Mouse (Mus musculus) lung, adult 2 months (tissue): ENCODE data around the gene Smpd3. TPM values are rescaled to one million over a fixed set of nuclear protein-coding genes. Genes with fewer than 3 reads are reported as not detected.

Experiments
- DNase-seq: peaks from one replicate; pipeline ENCODE4 v3.0.0; 2022
- H3K4me1 ChIP-seq: fragments of 200-500 bp; 2 replicates; pipeline ENCODE4 v1.6.1; 2011; ENCODE audit warnings: low read length; ENCODE audit not compliant: control insufficient read depth, insufficient read depth
- H3K4me3 ChIP-seq: fragments of 200-500 bp; replicated peaks from 2 replicates; pipeline ENCODE3; 2011; ENCODE audit warnings: low read depth, mild to moderate bottlenecking, control low read depth, low read length; ENCODE audit errors: extremely low read depth
- CTCF ChIP-seq: fragments of 200-500 bp; IDR thresholded peaks from 2 replicates; pipeline ENCODE4 v1.5.1; 2011; ENCODE audit warnings: mild to moderate bottlenecking, low read length, control low read depth; ENCODE audit not compliant: insufficient read depth
- POLR2A ChIP-seq: fragments of 200-500 bp; IDR thresholded peaks from 2 replicates; pipeline ENCODE4 v1.6.1; 2011; ENCODE audit warnings: low read depth, mild to moderate bottlenecking, control low read depth, low read length, borderline replicate concordance; ENCODE audit errors: extremely low read depth
- WGBS: fragments of 180-500 bp; shearing (Covaris S2); methylation state at CpG from one replicate; pipeline ENCODE4 v1.1.7; 2018; 5-methylcytosine and 5-hydroxymethylcytosine counted together
- polyA plus RNA-seq: library from polyadenylated mRNA; depleted of rRNA; stranded (reverse); fragments of >200 nt; gene quantifications from 2 replicates; pipeline ENCODE4 v1.2.3, GENCODE M21; 2012

Gene Smpd3
- polyA plus RNA-seq, 1 experiment: 7.6 TPM

- WGBS: 69% methylated on average over 9 of the region's 9 CpGs
- no peak for DNase-seq
- TF ChIP-seq POLR2A: no peak
- no peak for TF ChIP-seq CTCF
- Histone ChIP-seq H3K4me1 (peaks cover 4% of the 10 kb centered on the region), H3K4me3 (no peak overlapping the region)
Measured at GRCm38 (mm10) chr8:106300739-106301715, 36.8 kb downstream of the Smpd3 start.

- WGBS: 87% methylated on average over 3 of the region's 3 CpGs
- peaks cover 4% of the 10 kb centered on the region for H3K4me1 ChIP-seq
- TF ChIP-seq CTCF (no peak), POLR2A (no peak)
- no peak for DNase-seq
- no peak overlapping the region for H3K4me3 ChIP-seq
Measured at GRCm38 (mm10) chr8:106299686-106300085, 38.1 kb downstream of the Smpd3 start.

GRCm38 (mm10) chr8:106298846-106299245 is 38.9 kb downstream of the Smpd3 start:
- WGBS: 32% methylated on average over 1 of the region's 1 CpGs
- Histone ChIP-seq H3K4me1 (peaks cover 4% of the 10 kb centered on the region), H3K4me3 (no peak overlapping the region)
- DNase-seq: no peak
- no peak for TF ChIP-seq CTCF
- no peak for TF ChIP-seq POLR2A

- DNase-seq: peak; percentile 15
- H3K4me3 ChIP-seq: no peak overlapping the region
- 35% methylated on average over 5 of the region's 5 CpGs for WGBS
- peaks cover 4% of the 10 kb centered on the region for H3K4me1 ChIP-seq
- TF ChIP-seq POLR2A (no peak), CTCF (no peak)
Measured at GRCm38 (mm10) chr8:106298261-106298660, 39.5 kb downstream of the Smpd3 start.

- Histone ChIP-seq H3K4me3 (no peak overlapping the region), H3K4me1 (no peaks in the 10 kb centered on the region)
- 71% methylated on average over 20 of the region's 20 CpGs for WGBS
- no peak for DNase-seq
- TF ChIP-seq POLR2A (no peak), CTCF (no peak)
Measured at GRCm38 (mm10) chr8:106292484-106293396, 45.0 kb downstream of the Smpd3 start.

GRCm38 (mm10) chr8:106289464-106289863 is 48.3 kb downstream of the Smpd3 start:
- TF ChIP-seq CTCF (no peak), POLR2A (no peak)
- WGBS: 55% methylated on average over 7 of the region's 7 CpGs
- Histone ChIP-seq H3K4me1 (no peaks in the 10 kb centered on the region), H3K4me3 (no peak overlapping the region)
- no peak for DNase-seq

GRCm38 (mm10) chr8:106288732-106289131 is 49.1 kb downstream of the Smpd3 start:
- TF ChIP-seq POLR2A: no peak
- TF ChIP-seq CTCF: no peak
- DNase-seq: no peak
- WGBS: 32% methylated on average over 3 of the region's 3 CpGs
- no peak overlapping the region for H3K4me3 ChIP-seq
- H3K4me1 ChIP-seq: no peaks in the 10 kb centered on the region

- DNase-seq: no peak
- no peak overlapping the region for H3K4me3 ChIP-seq
- 25% methylated on average over 2 of the region's 2 CpGs for WGBS
- TF ChIP-seq CTCF: no peak
- no peaks in the 10 kb centered on the region for H3K4me1 ChIP-seq
Measured at GRCm38 (mm10) chr8:106287445-106287844, 50.3 kb downstream of the Smpd3 start.

- no peak for DNase-seq
- no peaks in the 10 kb centered on the region for H3K4me1 ChIP-seq
- no peak for TF ChIP-seq CTCF
- TF ChIP-seq POLR2A: no peak
- 48% methylated on average over 4 of the region's 4 CpGs for WGBS
- no peak overlapping the region for H3K4me3 ChIP-seq
Measured at GRCm38 (mm10) chr8:106280844-106281243, 56.9 kb downstream of the Smpd3 start.

GRCm38 (mm10) chr8:106280154-106280553 is 57.6 kb downstream of the Smpd3 start:
- WGBS: 45% methylated on average over 5 of the region's 5 CpGs
- Histone ChIP-seq H3K4me3 (no peak overlapping the region), H3K4me1 (no peaks in the 10 kb centered on the region)
- no peak for TF ChIP-seq POLR2A
- TF ChIP-seq CTCF: no peak
- DNase-seq: no peak
